Mouse (Mus musculus) myocyte (in vitro differentiated cells): Measurements from ENCODE around the gene Dhx30. TPM values are rescaled to one million over a fixed set of nuclear protein-coding genes. Genes with fewer than 3 reads are reported as not detected.
"Not testable (repeated sequence)": the region's sequence is repeated elsewhere in the genome, so short reads cannot be mapped to it uniquely, and the experiment has no call there.

ENCODE experiments used
- H3K27me3 ChIP-seq: one replicate; pipeline ENCODE4 v1.6.1; 2011; ENCODE audit not compliant: control insufficient read depth, insufficient read depth, insufficient read length
- H3K36me3 ChIP-seq: one replicate; pipeline ENCODE4 v1.6.1; 2011; ENCODE audit not compliant: control insufficient read depth, insufficient read depth
- H3K4me2 ChIP-seq: one replicate; pipeline ENCODE4 v1.6.1; 2011; ENCODE audit warnings: low read depth, control low read depth
- H3K4me3 ChIP-seq: one replicate; pipeline ENCODE4 v1.5.1; 2011; ENCODE audit warnings: mild to moderate bottlenecking, control low read depth, moderate library complexity
- H3K79me2 ChIP-seq: one replicate; pipeline ENCODE4 v1.6.1; 2011; ENCODE audit not compliant: control insufficient read depth, insufficient read depth
- H3ac ChIP-seq: one replicate; pipeline ENCODE4 v1.6.1; 2011; ENCODE audit not compliant: control insufficient read depth, insufficient read length
- CEBPB ChIP-seq: IDR thresholded peaks from 2 replicates; pipeline ENCODE4 v1.6.1; 2011; ENCODE audit warnings: mild to moderate bottlenecking, moderate library complexity; ENCODE audit not compliant: poor library complexity, insufficient read depth, severe bottlenecking
- E2F4 ChIP-seq: IDR thresholded peaks from one replicate; pipeline ENCODE4 v1.6.1; 2011; ENCODE audit warnings: mild to moderate bottlenecking, control low read depth, moderate library complexity; ENCODE audit not compliant: insufficient read depth
- MAX ChIP-seq: IDR thresholded peaks from one replicate; pipeline ENCODE4 v1.6.1; 2011; ENCODE audit warnings: low read depth, mild to moderate bottlenecking, control low read depth
- MYOD1 ChIP-seq, 3 experiments: IDR thresholded peaks; one replicate each; pipeline ENCODE4 v1.6.1; 2011; ENCODE audit warnings: control low read depth in 2 of 3, low read depth in 2 of 3, mild to moderate bottlenecking in 2 of 3, moderate library complexity in 1 of 3; ENCODE audit not compliant: insufficient read length in 2 of 3, control insufficient read depth in 1 of 3
- MYOG ChIP-seq, 3 experiments: IDR thresholded peaks; one replicate each; pipeline ENCODE4 v1.6.1; 2011; ENCODE audit warnings: control low read depth in 2 of 3, low read depth in 2 of 3, mild to moderate bottlenecking in 2 of 3; ENCODE audit not compliant: insufficient read length in 2 of 3, control insufficient read depth in 1 of 3, insufficient read depth in 1 of 3
- POLR2A ChIP-seq: IDR thresholded peaks from one replicate; pipeline ENCODE4 v1.6.1; 2011; ENCODE audit warnings: low read depth, mild to moderate bottlenecking, control low read depth, moderate library complexity; ENCODE audit not compliant: insufficient read length
- POLR2AphosphoS2 ChIP-seq: IDR thresholded peaks from one replicate; pipeline ENCODE4 v1.6.1; 2011; ENCODE audit warnings: low read depth, control low read depth; ENCODE audit not compliant: insufficient read length
- REST ChIP-seq: IDR thresholded peaks from one replicate; pipeline ENCODE4 v1.6.1; 2011; ENCODE audit warnings: mild to moderate bottlenecking, control low read depth, moderate library complexity; ENCODE audit not compliant: insufficient read depth, insufficient read length
- SRF ChIP-seq: IDR thresholded peaks from one replicate; pipeline ENCODE4 v1.6.1; 2011; ENCODE audit warnings: low read depth; ENCODE audit not compliant: control insufficient read depth, insufficient read length
- TCF12 ChIP-seq: IDR thresholded peaks from one replicate; pipeline ENCODE4 v1.6.1; 2011; ENCODE audit warnings: mild to moderate bottlenecking, control low read depth; ENCODE audit not compliant: poor library complexity, insufficient read depth, severe bottlenecking
- TCF3 ChIP-seq: IDR thresholded peaks from one replicate; pipeline ENCODE4 v1.6.1; 2011; ENCODE audit warnings: low read depth, control low read depth; ENCODE audit not compliant: insufficient read length
- USF1 ChIP-seq: IDR thresholded peaks from one replicate; pipeline ENCODE4 v1.6.1; 2011; ENCODE audit warnings: low read depth, mild to moderate bottlenecking, control low read depth, moderate library complexity
- polyA plus RNA-seq: library from polyadenylated mRNA; unstranded; fragments of >200 nt; fragmentation: generic; extraction: Trizol; gene quantifications from one replicate; pipeline ENCODE4 v1.2.1, GENCODE M21; 2012; ENCODE audit warnings: missing spikeins

Dhx30 gene
- polyA plus RNA-seq, 1 experiment, result 79.1 TPM

GRCm38 (mm10) chr9:110094761-110095160 is 22.9 kb downstream of the Dhx30 start:
- Histone ChIP-seq H3K4me2 (no peak overlapping the region), H3K27me3 (no peaks in the 10 kb centered on the region), H3K36me3 (peaks cover 42% of the 10 kb centered on the region), H3ac (no peak overlapping the region), H3K4me3 (no peak overlapping the region), H3K79me2 (peaks cover 4% of the 10 kb centered on the region)
- no peak for TF ChIP-seq MYOG (IDR thresholded peaks at IDR 0.05; ENCODE audit: control insufficient read depth in 1 of 3, insufficient read depth in 1 of 3, insufficient read length in 2 of 3, low read depth in 2 of 3)
- TF ChIP-seq POLR2A, result no peak
- TF ChIP-seq TCF12, result no peak
- no peak for TF ChIP-seq REST
- no peak for TF ChIP-seq TCF3
- no peak for TF ChIP-seq CEBPB
- no peak for TF ChIP-seq MAX
- no peak for TF ChIP-seq MYOD1 (IDR thresholded peaks at IDR 0.05; ENCODE audit: control insufficient read depth in 1 of 3, insufficient read length in 2 of 3, low read depth in 2 of 3)
- TF ChIP-seq E2F4, result no peak
- TF ChIP-seq SRF, result no peak
- no peak for TF ChIP-seq USF1
- no peak for TF ChIP-seq POLR2AphosphoS2

- H3ac ChIP-seq, result no peak overlapping the region
- H3K4me3 ChIP-seq, result no peak overlapping the region
- H3K4me2 ChIP-seq, result no peak overlapping the region
- no peaks in the 10 kb centered on the region for H3K79me2 ChIP-seq
- H3K27me3 ChIP-seq, result no peaks in the 10 kb centered on the region
- TF ChIP-seq E2F4 (no peak), CEBPB (no peak), MAX (no peak), TCF3 (no peak), REST (no peak), SRF (no peak), TCF12 (no peak), MYOG (IDR thresholded peaks at IDR 0.05; ENCODE audit: control insufficient read depth in 1 of 3, insufficient read depth in 1 of 3, insufficient read length in 2 of 3, low read depth in 2 of 3) (no peak), MYOD1 (IDR thresholded peaks at IDR 0.05; ENCODE audit: control insufficient read depth in 1 of 3, insufficient read length in 2 of 3, low read depth in 2 of 3) (no peak), POLR2A (no peak), USF1 (no peak), POLR2AphosphoS2 (no peak)
- H3K36me3 ChIP-seq, result peaks cover 43% of the 10 kb centered on the region
Measured at GRCm38 (mm10) chr9:110093303-110093702, 24.3 kb downstream of the Dhx30 start.

DNA sequence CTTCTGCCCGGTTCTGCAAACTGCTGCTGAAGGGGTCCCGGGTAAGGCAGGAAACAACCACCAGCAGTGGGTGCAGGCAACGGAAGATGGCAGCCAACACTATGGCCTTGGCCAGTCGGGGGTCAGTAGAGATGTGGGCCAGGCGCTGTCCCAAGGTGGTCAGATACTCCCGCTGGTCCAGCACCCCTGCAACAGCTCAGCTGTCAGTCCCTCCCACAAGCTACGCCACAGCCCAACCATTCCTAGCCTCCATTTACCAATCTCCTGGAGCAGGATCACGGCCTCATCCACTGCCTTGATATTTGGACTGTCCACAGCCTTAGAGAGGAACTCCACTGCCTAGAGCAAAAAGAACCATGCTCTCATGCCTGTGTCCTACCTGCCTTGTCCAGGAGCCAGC is 31.9 kb downstream of the Dhx30 start:
- TF ChIP-seq REST (no peak), USF1 (no peak), MYOG (IDR thresholded peaks at IDR 0.05; ENCODE audit: control insufficient read depth in 1 of 3, insufficient read depth in 1 of 3, insufficient read length in 2 of 3, low read depth in 2 of 3) (no peak), CEBPB (no peak), MYOD1 (IDR thresholded peaks at IDR 0.05; ENCODE audit: control insufficient read depth in 1 of 3, insufficient read length in 2 of 3, low read depth in 2 of 3) (no peak), TCF12 (no peak), POLR2AphosphoS2 (peak; percentile 94), TCF3 (no peak), POLR2A (peak; percentile 45), E2F4 (no peak)
- Histone ChIP-seq H3K4me2 (no peak overlapping the region), H3K4me3 (no peak overlapping the region), H3K79me2 (no peaks in the 10 kb centered on the region), H3ac (no peak overlapping the region), H3K27me3 (no peaks in the 10 kb centered on the region), H3K36me3 (peaks cover 27% of the 10 kb centered on the region)

DNA sequence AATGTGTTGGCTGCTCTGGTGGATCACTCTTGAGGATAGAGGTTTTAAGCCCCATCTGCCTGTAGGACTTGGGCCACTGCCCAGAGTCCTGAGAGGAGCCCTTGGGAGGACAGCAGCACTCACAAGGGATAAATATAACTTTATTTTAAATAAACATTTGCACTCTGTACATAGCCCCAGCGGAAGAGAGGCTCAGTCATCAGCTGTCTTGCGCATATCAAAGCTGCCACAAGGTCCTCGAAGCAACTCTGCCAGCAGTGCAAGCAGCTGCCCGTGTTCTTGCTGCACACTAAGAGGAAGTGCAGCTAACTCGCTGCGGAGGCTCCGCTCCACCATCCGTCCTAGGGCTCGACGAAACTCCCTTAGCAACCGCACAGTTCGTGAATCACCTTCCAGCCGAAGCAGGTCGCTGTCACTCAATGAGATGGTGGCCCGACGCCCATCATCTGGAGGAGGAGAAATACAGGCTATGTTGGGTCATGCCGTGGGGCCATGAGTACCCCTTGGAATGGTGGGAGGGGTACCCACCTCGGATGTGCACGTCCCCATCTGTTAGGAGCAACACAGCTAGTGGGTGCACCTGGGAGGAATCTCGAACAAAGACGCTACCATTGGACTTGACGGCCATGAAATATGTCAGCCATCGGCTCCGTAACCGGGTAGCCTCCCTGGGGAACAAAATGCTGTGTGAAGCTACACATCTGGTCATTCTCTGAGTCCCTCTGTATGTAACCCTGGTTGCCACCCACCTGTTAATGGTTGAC is 33.2 kb downstream of the Dhx30 start:
- TF ChIP-seq TCF3 (no peak), POLR2A (peak; percentile 18), MYOD1 (IDR thresholded peaks at IDR 0.05; ENCODE audit: control insufficient read depth in 1 of 3, insufficient read length in 2 of 3, low read depth in 2 of 3) (peak; percentile 66 to 91 (median 84)), MYOG (IDR thresholded peaks at IDR 0.05; ENCODE audit: control insufficient read depth in 1 of 3, insufficient read depth in 1 of 3, insufficient read length in 2 of 3, low read depth in 2 of 3) (peak; percentile 54 to 82 (median 80)), SRF (no peak), CEBPB (no peak)
- H3K4me3 ChIP-seq, result no peak overlapping the region
- H3K36me3 ChIP-seq, result peaks cover 24% of the 10 kb centered on the region
- no peaks in the 10 kb centered on the region for H3K79me2 ChIP-seq
- H3K4me2 ChIP-seq, result no peak overlapping the region
- no peaks in the 10 kb centered on the region for H3K27me3 ChIP-seq
- H3ac ChIP-seq, result no peak overlapping the region

DNA sequence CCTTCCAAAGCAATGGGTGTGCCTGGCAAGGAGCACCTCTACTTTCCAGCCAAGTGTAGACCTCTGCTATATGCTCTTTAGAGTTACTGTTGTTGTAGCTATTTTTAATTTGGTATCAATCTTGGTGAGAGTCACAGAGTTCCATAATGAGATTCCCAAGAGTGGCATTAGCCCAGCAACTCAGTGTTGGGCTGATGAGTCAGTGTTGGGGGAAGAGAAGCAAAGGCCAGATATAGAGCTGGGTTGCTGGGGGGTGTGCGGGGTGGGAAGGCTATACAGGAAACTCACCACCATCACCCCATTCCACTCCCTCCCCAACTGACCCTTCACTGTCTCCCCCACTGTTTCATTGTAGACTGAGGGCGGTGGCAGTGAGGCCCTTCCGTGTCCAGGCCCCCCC is 36.6 kb downstream of the Dhx30 start:
- no peaks in the 10 kb centered on the region for H3K79me2 ChIP-seq
- no peak for TF ChIP-seq POLR2AphosphoS2
- TF ChIP-seq MAX, result no peak
- no peak for TF ChIP-seq MYOG (IDR thresholded peaks at IDR 0.05; ENCODE audit: control insufficient read depth in 1 of 3, insufficient read depth in 1 of 3, insufficient read length in 2 of 3, low read depth in 2 of 3)
- no peak for TF ChIP-seq TCF3
- no peak for TF ChIP-seq MYOD1 (IDR thresholded peaks at IDR 0.05; ENCODE audit: control insufficient read depth in 1 of 3, insufficient read length in 2 of 3, low read depth in 2 of 3)
- TF ChIP-seq REST, result no peak
- TF ChIP-seq TCF12, result no peak
- no peak for TF ChIP-seq POLR2A
- no peak for TF ChIP-seq SRF
- no peak for TF ChIP-seq E2F4
- TF ChIP-seq USF1, result no peak
- no peak for TF ChIP-seq CEBPB
- no peak overlapping the region for H3K4me2 ChIP-seq
- H3K36me3 ChIP-seq, result peaks cover 41% of the 10 kb centered on the region
- H3K27me3 ChIP-seq, result no peaks in the 10 kb centered on the region
- H3K4me3 ChIP-seq, result no peak overlapping the region
- no peak overlapping the region for H3ac ChIP-seq

DNA sequence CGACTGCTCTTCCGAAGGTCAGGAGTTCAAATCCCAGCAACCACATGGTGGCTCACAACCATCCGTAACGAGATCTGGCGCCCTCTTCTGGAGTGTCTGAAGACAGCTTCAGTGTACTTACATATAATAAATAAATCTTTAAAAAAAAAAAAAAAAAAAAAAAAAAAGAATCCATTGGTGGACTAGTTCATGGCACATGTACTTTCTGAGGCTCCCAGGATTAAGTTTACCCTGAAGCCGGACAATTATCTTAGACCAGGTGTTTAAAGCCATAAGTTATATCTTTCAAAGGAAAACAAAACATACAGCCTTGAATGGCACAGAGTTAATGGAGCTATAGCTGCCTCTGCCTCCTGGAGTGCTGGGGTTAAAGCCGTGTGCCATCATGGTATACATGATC is 41.2 kb downstream of the Dhx30 start:
- not testable (repeated sequence) for H3K4me3 ChIP-seq, H3K79me2 ChIP-seq, H3K4me2 ChIP-seq, H3K27me3 ChIP-seq, H3ac ChIP-seq
- peaks cover 65% of the 10 kb centered on the region for H3K36me3 ChIP-seq
